9 mouse cellular contexts compared by ENCODE assay signal in genomic region chr16:36072410-36073011, GRCm38 (mm10). TPM values are rescaled to one million over a fixed set of nuclear protein-coding genes. Genes with fewer than 3 reads are reported as not detected.
DNase-seq lines count a peak whose midpoint lies in the region; ATAC-seq and TF ChIP-seq lines count a peak whose summit lies in the region.
"Had no signal": no experiment of that assay in that cellular context is flagged by ENCODE, and none has a peak within 500 bp of the region (broad histone marks: within the 10 kb centered on the region; RNA-seq: fewer than 3 reads in every experiment).

No protein-coding gene starts in this region.

- DNase-seq in heart, adult 9 months (ENCODE audit: low spot score in 2 of 2): no peak
- no peak for DNase-seq in liver, postnatal 0 days
- no peak for DNase-seq in cerebellum, adult 8-10 months
- DNase-seq in kidney, postnatal 25 days: no peak
- DNase-seq in adrenal gland, postnatal 25 days: no peak

- peaks cover 6% of the 10 kb centered on the region for H3K36me3 ChIP-seq in heart, embryonic 12.5 days
- peaks cover 53% of the 10 kb centered on the region for H3K36me3 ChIP-seq in E14TG2a.4 (ENCODE audit: insufficient read depth, low read length)
- no peaks in the 10 kb centered on the region for H3K36me3 ChIP-seq in forebrain, embryonic 16.5 days (ENCODE audit: control insufficient read depth, insufficient read depth)
- H3K36me3 ChIP-seq in liver, postnatal 0 days (replicated peaks; ENCODE audit: insufficient read depth, low read length): no peaks in the 10 kb centered on the region; the same call in 1 of the 2 replicates

- 24% methylated on average over 8 of the region's 8 CpGs for WGBS in heart, embryonic 12.5 days
- WGBS in forebrain, embryonic 16.5 days: 30% methylated on average over 8 of the region's 8 CpGs
- 22% methylated on average over 8 of the region's 8 CpGs for WGBS in liver, postnatal 0 days (ENCODE audit: insufficient replicate concordance)

- peak overlapping the region; percentile 67 for H3K4me2 ChIP-seq in heart, embryonic 12.5 days
- H3K4me2 ChIP-seq in forebrain, embryonic 16.5 days (ENCODE audit: low read length): peak overlapping the region; percentile 89
- peak overlapping the region; percentile 89 for H3K4me2 ChIP-seq in liver, postnatal 0 days (ENCODE audit: low read depth, low read length)

- peaks cover 22% of the 10 kb centered on the region for H3K4me1 ChIP-seq in heart, embryonic 12.5 days (replicated peaks)
- H3K4me1 ChIP-seq in E14TG2a.4 (replicated peaks; ENCODE audit: low read depth, low read length): peaks cover 60% of the 10 kb centered on the region
- H3K4me1 ChIP-seq in forebrain, embryonic 16.5 days (replicated peaks; ENCODE audit: control insufficient read depth, insufficient read depth, low read length): peaks cover 29% of the 10 kb centered on the region
- peaks cover 20% of the 10 kb centered on the region for H3K4me1 ChIP-seq in liver, postnatal 0 days (ENCODE audit: insufficient read depth)

- no peak for ATAC-seq in heart, embryonic 12.5 days (ENCODE audit: insufficient number of reproducible peaks, low FRiP score)
- ATAC-seq in forebrain, embryonic 16.5 days: no peak
- no peak for ATAC-seq in liver, postnatal 0 days

- H3K9ac ChIP-seq in heart, embryonic 12.5 days: peak overlapping the region; percentile 94
- H3K9ac ChIP-seq in forebrain, embryonic 16.5 days (replicated peaks; ENCODE audit: low read depth, low read length): peak overlapping the region; percentile 90
- peak overlapping the region; percentile 85 for H3K9ac ChIP-seq in liver, postnatal 0 days (replicated peaks)

- TF ChIP-seq EP300 in liver, postnatal 0 days (IDR thresholded peaks at IDR 0.05; ENCODE audit: low read depth): no peak

- no peaks in the 10 kb centered on the region for H3K27me3 ChIP-seq in heart, embryonic 12.5 days (replicated peaks)
- H3K27me3 ChIP-seq in E14TG2a.4 (ENCODE audit: insufficient read depth, low read length): no peaks in the 10 kb centered on the region
- no peaks in the 10 kb centered on the region for H3K27me3 ChIP-seq in forebrain, embryonic 16.5 days (replicated peaks; ENCODE audit: control insufficient read depth, insufficient read depth, low read length)
- no peaks in the 10 kb centered on the region for H3K27me3 ChIP-seq in liver, postnatal 0 days (ENCODE audit: insufficient read depth, low read length)

- H3K27ac ChIP-seq in heart, embryonic 12.5 days (ENCODE audit: poor library complexity, severe bottlenecking): peak overlapping the region; percentile 100
- H3K27ac ChIP-seq in forebrain, embryonic 16.5 days (ENCODE audit: low read length): peak overlapping the region; percentile 100
- peak overlapping the region; percentile 100 for H3K27ac ChIP-seq in liver, postnatal 0 days (ENCODE audit: low read depth)

- no peaks in the 10 kb centered on the region for H3K9me3 ChIP-seq in heart, embryonic 12.5 days (replicated peaks)
- no peaks in the 10 kb centered on the region for H3K9me3 ChIP-seq in E14TG2a.4 (ENCODE audit: low read length)
- H3K9me3 ChIP-seq in forebrain, embryonic 16.5 days (ENCODE audit: control insufficient read depth, low read length): no peaks in the 10 kb centered on the region
- H3K9me3 ChIP-seq in liver, postnatal 0 days (ENCODE audit: low read length): no peaks in the 10 kb centered on the region

- peak overlapping the region; percentile 95 for H3K4me3 ChIP-seq in heart, embryonic 12.5 days
- H3K4me3 ChIP-seq in E14TG2a.4 (replicated peaks; ENCODE audit: low read length): peak overlapping the region; percentile 92
- peak overlapping the region; percentile 91 for H3K4me3 ChIP-seq in forebrain, embryonic 16.5 days (replicated peaks; ENCODE audit: low read length)
- H3K4me3 ChIP-seq in liver, postnatal 0 days (ENCODE audit: low read depth, low read length): peak overlapping the region; percentile 82

- no peak for TF ChIP-seq CTCF in E14TG2a.4 (conservative IDR thresholded peaks at IDR 0.05; ENCODE audit: low read length)
- TF ChIP-seq CTCF in liver, postnatal 0 days (IDR thresholded peaks at IDR 0.05; ENCODE audit: low read depth): no peak

RNA-seq across cellular contexts. Expression of gene Ccdc58, which starts 1.0 kb away (rescaled TPM):
- 86.9 and 89.7 TPM in 2 replicates for polyA plus RNA-seq in heart, embryonic 12.5 days (2016; fragmentation: Nextera tagmentation; extraction: Ambion mirVana)
- 35.0 and 36.3 TPM in 2 replicates for polyA plus RNA-seq in forebrain, embryonic 16.5 days (2015; fragmentation: Nextera tagmentation; extraction: Ambion mirVana)
- 54.6 and 58.9 TPM in 2 replicates for polyA plus RNA-seq in liver, postnatal 0 days (2015; fragmentation: Nextera tagmentation; extraction: Ambion mirVana)
- 54.1 and 66.4 TPM in 2 replicates for total RNA-seq in adrenal gland, postnatal 25 days (2021)

RNA-seq across cellular contexts. Expression of gene Fam162a, which starts 1.1 kb away (rescaled TPM):
- polyA plus RNA-seq in heart, embryonic 12.5 days (2016; fragmentation: Nextera tagmentation; extraction: Ambion mirVana): 690 and 731 TPM in 2 replicates
- polyA plus RNA-seq in forebrain, embryonic 16.5 days (2015; fragmentation: Nextera tagmentation; extraction: Ambion mirVana): 144 and 171 TPM in 2 replicates
- polyA plus RNA-seq in liver, postnatal 0 days (2015; fragmentation: Nextera tagmentation; extraction: Ambion mirVana): 176 and 193 TPM in 2 replicates
- total RNA-seq in adrenal gland, postnatal 25 days (2021): 164 TPM in 2 replicates

RNA-seq across cellular contexts. Expression of gene Wdr5b, which starts 31.5 kb away (rescaled TPM):
- 6.2 and 6.3 TPM in 2 replicates for polyA plus RNA-seq in heart, embryonic 12.5 days (2016; fragmentation: Nextera tagmentation; extraction: Ambion mirVana)
- 14.4 and 15.5 TPM in 2 replicates for polyA plus RNA-seq in forebrain, embryonic 16.5 days (2015; fragmentation: Nextera tagmentation; extraction: Ambion mirVana)
- 2.2 TPM in 2 replicates for polyA plus RNA-seq in liver, postnatal 0 days (2015; fragmentation: Nextera tagmentation; extraction: Ambion mirVana)
- 5.7 and 5.9 TPM in 2 replicates for total RNA-seq in adrenal gland, postnatal 25 days (2021)

RNA-seq across cellular contexts. Expression of gene Csta1, which starts 58.5 kb away (rescaled TPM):
- 0.17 TPM in 1 of 2 replicates, not detected in the other for polyA plus RNA-seq in heart, embryonic 12.5 days (2016; fragmentation: Nextera tagmentation; extraction: Ambion mirVana)
- polyA plus RNA-seq in forebrain, embryonic 16.5 days (2015; fragmentation: Nextera tagmentation; extraction: Ambion mirVana): not detected in 2 replicates
- polyA plus RNA-seq in liver, postnatal 0 days (2015; fragmentation: Nextera tagmentation; extraction: Ambion mirVana): not detected in 2 replicates
- total RNA-seq in adrenal gland, postnatal 25 days (2021): not detected in 2 replicates
- polyA plus RNA-seq: CD4-positive, CD25-positive, alpha-beta regulatory T cell, adult 4 months had no signal
